Mouse (Mus musculus) retina, embryonic 14.5 days (tissue): Measurements from ENCODE around the gene 2810408A11Rik.

Source experiments
- DNase-seq: peaks from one replicate; pipeline ENCODE4 v3.0.0-alpha.2; 2015; ENCODE audit warnings: low spot score

The 2810408A11Rik gene

DNA sequence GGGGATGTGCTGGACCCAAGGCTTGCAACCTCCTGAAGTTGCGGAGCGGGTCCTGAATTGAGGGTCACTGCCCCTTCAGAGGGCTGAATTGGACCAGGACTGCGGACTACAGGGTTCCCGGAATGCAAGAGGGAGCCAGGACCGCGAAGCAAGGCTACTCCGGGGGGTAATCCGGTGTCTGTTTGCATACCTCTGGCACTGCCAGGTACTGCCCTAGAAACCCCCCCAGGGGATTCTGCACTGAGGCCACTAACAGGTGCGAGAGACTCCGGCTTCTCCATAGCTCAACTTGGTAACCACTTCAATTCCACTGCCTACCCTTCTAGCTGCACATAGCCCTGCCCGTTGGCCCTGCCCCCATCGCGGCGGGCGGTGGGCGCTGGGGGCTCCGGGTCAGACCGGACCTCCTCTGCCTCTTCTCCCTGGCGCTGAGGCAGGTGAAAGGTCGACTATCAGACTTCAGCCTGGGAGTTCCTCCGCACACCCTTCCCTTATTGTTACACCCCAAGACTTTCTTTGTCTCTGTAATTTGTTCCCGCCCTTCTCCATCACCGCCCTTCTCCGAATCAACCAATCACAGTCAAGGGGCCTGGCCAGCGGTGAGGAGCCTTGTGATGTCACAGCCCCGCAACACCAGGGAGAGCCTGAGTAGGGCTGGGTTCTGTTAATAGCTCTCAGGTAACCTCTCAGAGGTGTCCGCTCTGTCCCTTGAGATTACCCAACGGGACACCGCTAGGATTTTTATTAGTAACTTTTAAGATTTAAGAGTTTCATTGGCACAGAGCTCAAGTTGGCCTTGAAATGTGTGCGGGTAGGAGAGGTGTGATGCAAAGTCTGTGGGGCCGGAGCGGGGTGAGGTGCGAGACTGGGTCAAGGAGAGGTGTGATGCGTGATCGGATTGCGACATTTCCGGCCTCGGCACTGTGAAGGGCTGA is at the start of gene 2810408A11Rik, which contains the start of gene Neurl4:
2810408A11Rik (minus strand) TSS at position 517 of the 935 bp plus-strand sequence.
Neurl4 (plus strand) TSS at position 602 of the 935 bp plus-strand sequence.
- peak; percentile 93 for DNase-seq

- peak; percentile 96 for DNase-seq
Measured at GRCm38 (mm10) chr11:69948763-69949150, 48.0 kb upstream of the 2810408A11Rik start.

GRCm38 (mm10) chr11:69948066-69948762 is 47.4 kb upstream of the 2810408A11Rik start, which contains the start of gene Slc2a4:
TSS of gene Slc2a4 (minus strand) at chr11:69948188.
- peak; percentile 96 for DNase-seq

GRCm38 (mm10) chr11:69947337-69948065 is 46.7 kb upstream of the 2810408A11Rik start:
- no peak for DNase-seq

DNA sequence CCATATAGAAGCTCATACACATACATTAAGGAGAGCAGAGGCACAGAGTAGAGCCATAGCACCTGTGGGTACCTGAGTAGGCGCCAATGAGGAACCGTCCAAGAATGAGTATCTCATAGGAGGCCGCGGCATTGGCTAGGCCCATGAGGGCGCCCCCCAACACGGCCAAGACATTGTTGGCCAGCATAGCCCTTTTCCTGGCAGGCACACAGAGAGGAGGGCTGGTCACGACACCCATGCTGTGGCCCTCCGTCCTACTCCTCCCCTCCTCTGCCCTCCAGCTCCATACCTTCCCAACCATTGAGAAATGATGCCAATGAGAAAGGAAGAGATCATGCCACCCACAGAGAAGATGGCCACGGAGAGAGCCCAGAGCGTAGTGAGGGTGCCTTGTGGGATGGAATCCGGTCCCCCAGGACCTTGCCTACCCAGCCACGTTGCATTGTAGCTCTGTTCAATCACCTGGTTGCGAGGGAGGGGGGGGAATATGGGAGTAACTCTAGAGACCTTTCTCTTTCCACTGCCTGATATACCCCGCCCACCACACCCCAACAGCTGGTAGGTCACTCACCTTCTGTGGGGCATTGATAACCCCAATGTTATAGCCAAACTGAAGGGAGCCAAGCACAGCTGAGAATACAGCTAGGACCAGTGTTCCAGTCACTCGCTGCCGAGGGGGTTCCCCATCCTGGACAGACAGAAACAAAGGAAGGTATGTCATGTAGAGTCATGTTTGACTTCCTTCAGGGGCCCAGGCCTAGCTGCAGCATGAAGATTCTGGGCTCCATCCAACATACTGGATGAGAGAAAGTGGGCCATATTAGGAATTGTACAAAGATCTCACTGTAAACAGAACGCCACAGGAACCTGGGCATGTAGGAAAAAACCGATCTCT is 45.5 kb upstream of the 2810408A11Rik start:
- DNase-seq: no peak

- no peak for DNase-seq
Measured at GRCm38 (mm10) chr11:69945216-69945615, 44.4 kb upstream of the 2810408A11Rik start.

DNA sequence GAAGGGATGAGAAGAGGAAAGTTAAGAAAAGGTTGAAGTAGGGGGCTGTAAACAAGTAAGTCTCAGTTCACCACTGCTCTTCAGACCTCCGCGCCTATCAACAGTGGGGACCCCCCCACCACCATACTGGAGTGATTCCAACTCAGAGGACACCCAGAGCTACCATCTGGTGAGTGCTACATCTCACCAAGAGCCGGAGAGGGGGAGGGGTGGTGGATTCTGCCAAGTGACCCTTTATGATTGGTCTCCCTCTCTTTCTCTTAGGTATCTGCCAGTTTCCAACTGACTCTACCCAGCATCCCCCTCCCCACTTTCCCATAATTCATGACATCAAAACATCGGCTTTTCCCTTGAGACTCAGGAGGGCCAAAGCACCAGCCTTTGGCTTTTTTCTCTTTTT is 40.2 kb upstream of the 2810408A11Rik start:
- DNase-seq: no peak

DNA sequence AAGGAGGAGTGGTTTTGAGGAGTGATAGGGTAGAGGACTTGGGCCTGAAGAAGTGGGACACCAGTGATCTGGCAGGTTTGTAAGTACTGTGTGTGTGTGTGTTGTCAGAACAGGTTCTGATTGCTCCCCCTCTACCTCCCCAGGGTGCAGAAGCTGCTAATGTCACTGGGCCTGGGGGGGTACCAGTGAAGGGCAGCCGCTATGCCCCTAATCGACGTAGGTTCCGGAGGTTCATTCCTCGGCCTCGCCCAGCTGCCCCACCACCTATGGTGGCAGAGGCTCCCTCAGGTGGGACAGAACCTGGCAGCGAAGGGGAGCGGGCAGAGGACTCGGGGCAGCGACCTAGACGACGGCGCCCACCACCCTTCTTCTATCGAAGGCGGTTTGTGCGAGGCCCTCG is 38.9 kb upstream of the 2810408A11Rik start:
- DNase-seq: no peak

GRCm38 (mm10) chr11:69939181-69939580 is 38.4 kb upstream of the 2810408A11Rik start:
- DNase-seq: no peak

DNA sequence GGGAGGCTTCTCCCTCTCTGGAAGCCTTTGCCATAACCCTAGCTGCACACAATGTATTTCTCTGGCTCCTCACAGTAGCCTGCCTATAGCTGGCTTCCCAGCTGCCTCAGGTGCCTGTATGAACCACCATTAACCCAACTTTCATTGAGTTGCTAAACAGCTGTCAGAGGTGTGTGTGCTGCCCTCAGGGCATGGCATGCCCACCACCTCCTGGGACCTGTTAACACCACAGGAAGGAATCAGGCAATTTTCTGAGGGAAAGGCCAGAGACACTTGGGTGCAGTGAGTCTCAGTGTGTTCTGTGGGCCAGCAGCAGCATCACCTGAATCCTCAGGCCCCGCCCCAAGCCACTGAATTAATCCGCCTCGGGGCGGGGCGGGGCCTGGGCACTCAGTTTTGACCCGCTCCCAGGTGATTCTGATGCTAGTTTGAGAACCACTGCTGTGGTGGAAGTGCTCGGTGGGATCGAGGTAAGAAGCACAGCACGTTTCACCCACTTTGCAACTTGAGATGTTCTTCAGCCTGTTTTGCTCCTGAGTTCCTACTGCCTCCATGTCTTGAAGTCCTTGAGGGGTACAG is 37.7 kb upstream of the 2810408A11Rik start:
- DNase-seq: no peak

GRCm38 (mm10) chr11:69937834-69938233 is 37.0 kb upstream of the 2810408A11Rik start:
- DNase-seq: no peak

DNA sequence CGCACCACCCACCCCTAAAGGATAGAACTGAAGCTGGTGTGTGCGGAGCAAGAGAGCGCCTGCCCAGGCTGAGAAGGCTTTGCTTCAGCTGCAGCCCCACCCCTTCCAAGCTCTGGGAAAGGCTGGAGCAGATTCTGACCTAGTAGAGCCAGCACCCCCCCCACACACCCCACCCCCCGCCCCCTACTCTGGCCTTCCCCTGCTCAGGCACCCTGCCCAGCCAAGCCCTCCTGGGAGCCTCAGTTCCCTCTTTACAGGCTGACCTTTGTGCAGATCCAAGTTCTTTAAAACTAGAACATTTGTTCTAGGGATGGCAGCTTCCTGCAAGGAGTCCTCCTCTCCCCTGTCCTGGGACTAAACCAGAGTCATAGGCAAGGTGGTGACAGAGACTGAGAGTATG is 36.6 kb upstream of the 2810408A11Rik start:
- no peak for DNase-seq

- DNase-seq: no peak
Measured at GRCm38 (mm10) chr11:69936714-69937347, 36.0 kb upstream of the 2810408A11Rik start.

GRCm38 (mm10) chr11:69936156-69936555 is 35.4 kb upstream of the 2810408A11Rik start:
- DNase-seq: no peak

- DNase-seq: peak; percentile 85
Measured at GRCm38 (mm10) chr11:69935137-69935879, 34.5 kb upstream of the 2810408A11Rik start, which contains the start of gene Ybx2. TSS of gene Ybx2 (plus strand) at chr11:69935796.

GRCm38 (mm10) chr11:69934681-69935080 is 33.9 kb upstream of the 2810408A11Rik start:
- no peak for DNase-seq

- DNase-seq: peak; percentile 96
Measured at GRCm38 (mm10) chr11:69934169-69934568, 33.4 kb upstream of the 2810408A11Rik start.

DNA sequence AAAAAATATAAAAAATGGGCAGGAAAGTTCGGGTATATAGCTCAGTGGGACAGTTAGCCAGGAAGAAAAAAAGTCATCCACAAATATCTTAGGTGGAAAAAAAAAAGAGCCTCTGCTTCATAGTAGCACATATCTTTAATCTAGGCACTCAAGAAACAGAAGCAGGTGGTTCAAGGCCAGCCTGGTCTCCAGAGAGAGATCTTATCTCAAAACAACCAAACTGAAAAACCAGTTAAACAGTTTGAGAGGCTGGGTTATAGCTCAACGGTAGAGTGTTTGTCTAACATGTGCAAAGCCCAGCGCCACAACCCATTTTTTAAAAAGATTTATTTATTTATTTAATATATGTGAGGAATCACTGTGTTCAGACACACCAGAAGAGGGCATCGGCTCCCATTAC is 32.3 kb upstream of the 2810408A11Rik start:
- DNase-seq: no peak

DNA sequence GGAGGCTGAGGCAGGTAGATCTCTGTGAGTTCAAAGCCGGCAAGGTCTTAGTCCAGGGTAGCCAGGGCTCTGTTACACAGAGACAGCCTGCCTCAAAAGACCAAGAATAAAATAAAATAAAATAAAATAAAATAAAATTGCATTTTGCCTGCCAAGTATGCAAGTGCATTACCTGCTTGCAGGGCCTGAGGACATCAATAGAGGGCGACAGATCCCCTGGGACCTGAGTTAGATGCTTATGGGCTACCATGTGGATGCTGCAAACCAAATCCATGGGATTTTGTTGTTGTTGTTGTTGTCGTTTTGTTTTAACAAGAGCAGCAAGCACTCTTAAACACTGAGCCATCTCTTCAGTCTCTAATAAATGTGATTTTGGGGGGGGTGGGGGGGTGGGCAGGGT is 31.5 kb upstream of the 2810408A11Rik start:
- DNase-seq: peak; percentile 23
